Mouse (Mus musculus) CH12.LX (cell line): ENCODE data around the gene Triobp. TPM values are rescaled to one million over a fixed set of nuclear protein-coding genes. Genes with fewer than 3 reads are reported as not detected.

Experiments
- DNase-seq: peaks from one replicate; pipeline ENCODE4 v3.0.0-alpha.2; 2013; ENCODE audit errors: extremely low read depth
- H3K27ac ChIP-seq: 2 replicates; pipeline ENCODE4 v1.5.1; 2012; ENCODE audit warnings: low read depth, mild to moderate bottlenecking, control low read depth, moderate library complexity; ENCODE audit not compliant: insufficient read depth
- H3K27me3 ChIP-seq: replicated peaks from 2 replicates; pipeline ENCODE3; 2012; ENCODE audit warnings: inconsistent platforms
- H3K36me3 ChIP-seq, 2 experiments: replicated peaks in 1 of 2; 2 replicates each; pipeline versions ENCODE3 to v1.6.1; 2012; ENCODE audit warnings: inconsistent platforms in 1 of 2, low read length in 1 of 2, mild to moderate bottlenecking in 1 of 2, mixed read lengths in 1 of 2, moderate library complexity in 1 of 2; ENCODE audit not compliant: control insufficient read depth in 1 of 2, insufficient read depth in 1 of 2
- H3K4me1 ChIP-seq, 2 experiments: 2 replicates each; pipeline ENCODE4 v1.6.1; 2012; ENCODE audit warnings: inconsistent platforms in 1 of 2, moderate library complexity in 1 of 2; ENCODE audit not compliant: insufficient read depth in 2 of 2, control insufficient read depth in 1 of 2
- H3K4me2 ChIP-seq: 2 replicates; pipeline ENCODE4 v1.6.1; 2012; ENCODE audit warnings: low read depth, mild to moderate bottlenecking, control low read depth; ENCODE audit not compliant: poor library complexity, insufficient read depth, severe bottlenecking
- H3K4me3 ChIP-seq, 3 experiments: fragments of 150-350 bp in 1 of 3; sonication (generic) in 1 of 3; replicated peaks in 1 of 3; 2 replicates each; pipeline versions ENCODE3 to v1.5.1; 2011 to 2012; ENCODE audit warnings: low read depth in 2 of 3, low read length in 2 of 3, mild to moderate bottlenecking in 2 of 3, moderate library complexity in 2 of 3, control low read depth in 1 of 3, improper control_type of control experiment in 1 of 3, inconsistent platforms in 1 of 3, mixed read lengths in 1 of 3; ENCODE audit not compliant: poor library complexity in 1 of 3
- H3K79me2 ChIP-seq: replicated peaks from 2 replicates; pipeline ENCODE4 v1.6.1; 2012; ENCODE audit warnings: mild to moderate bottlenecking, moderate library complexity; ENCODE audit not compliant: control insufficient read depth, poor library complexity, insufficient read depth, severe bottlenecking; ENCODE audit errors: extremely low read depth
- H3K9ac ChIP-seq: 2 replicates; pipeline ENCODE4 v1.6.1; 2012; ENCODE audit warnings: low read depth, mild to moderate bottlenecking, control low read depth, moderate library complexity; ENCODE audit not compliant: insufficient read depth
- H3K9me3 ChIP-seq: replicated peaks from 2 replicates; pipeline ENCODE3; 2012; ENCODE audit warnings: low read length, inconsistent platforms, mixed read lengths
- CHD1 ChIP-seq: IDR thresholded peaks from 2 replicates; pipeline ENCODE4 v1.6.1; 2012; ENCODE audit warnings: low read depth, low read length, improper control_type of control experiment, inconsistent platforms
- CHD2 ChIP-seq: IDR thresholded peaks from 2 replicates; pipeline ENCODE4 v1.6.1; 2011; ENCODE audit warnings: low read length, improper control_type of control experiment
- CTCF ChIP-seq, 2 experiments: IDR thresholded peaks in 1 of 2; conservative IDR thresholded peaks in 1 of 2; 2 replicates each; pipeline ENCODE4 v1.5.1; 2011 to 2012; ENCODE audit warnings: low read depth in 2 of 2, low read length in 2 of 2, improper control_type of control experiment in 1 of 2, inconsistent platforms in 1 of 2, mild to moderate bottlenecking in 1 of 2, moderate library complexity in 1 of 2
- HCFC1 ChIP-seq: IDR thresholded peaks from 2 replicates; pipeline ENCODE4 v1.6.1; 2012; ENCODE audit warnings: low read depth, mild to moderate bottlenecking, inconsistent platforms, low read length, improper control_type of control experiment
- IRF4 ChIP-seq: IDR thresholded peaks from 2 replicates; pipeline ENCODE4 v1.6.1; 2014; ENCODE audit warnings: low read depth, mild to moderate bottlenecking, inconsistent platforms, low read length, improper control_type of control experiment
- JUN ChIP-seq: IDR thresholded peaks from 2 replicates; pipeline ENCODE4 v1.6.1; 2011; ENCODE audit warnings: low read depth, mild to moderate bottlenecking, low read length, improper control_type of control experiment, moderate library complexity; ENCODE audit not compliant: insufficient read depth
- JUND ChIP-seq: conservative IDR thresholded peaks from 2 replicates; pipeline ENCODE4 v1.6.1; 2011; ENCODE audit warnings: low read depth, low read length, improper control_type of control experiment
- KAT2A ChIP-seq: IDR thresholded peaks from 2 replicates; pipeline ENCODE4 v1.6.1; 2012; ENCODE audit warnings: low read length, improper control_type of control experiment, inconsistent platforms; ENCODE audit not compliant: insufficient replicate concordance
- MAFK ChIP-seq: IDR thresholded peaks from 2 replicates; pipeline ENCODE4 v1.6.1; 2011; ENCODE audit warnings: low read length, improper control_type of control experiment; ENCODE audit not compliant: insufficient replicate concordance
- MAX ChIP-seq: IDR thresholded peaks from 2 replicates; pipeline ENCODE4 v1.6.1; 2011; ENCODE audit warnings: low read length, improper control_type of control experiment
- MAZ ChIP-seq: IDR thresholded peaks from 2 replicates; pipeline ENCODE4 v1.6.1; 2012; ENCODE audit warnings: low read depth, mild to moderate bottlenecking, inconsistent platforms, low read length, improper control_type of control experiment, moderate library complexity
- NRF1 ChIP-seq: IDR thresholded peaks from 2 replicates; pipeline ENCODE4 v1.6.1; 2014; ENCODE audit warnings: low read depth, mild to moderate bottlenecking, inconsistent platforms, low read length, improper control_type of control experiment, moderate library complexity
- PAX5 ChIP-seq: IDR thresholded peaks from 2 replicates; pipeline ENCODE4 v1.6.1; 2012; ENCODE audit warnings: low read length, inconsistent platforms, mixed read lengths
- POLR2A ChIP-seq: IDR thresholded peaks from 2 replicates; pipeline ENCODE4 v1.6.1; 2011; ENCODE audit warnings: low read depth, mild to moderate bottlenecking, improper control_type of control experiment, low read length
- POLR2AphosphoS2 ChIP-seq: IDR thresholded peaks from 2 replicates; pipeline ENCODE4 v1.6.1; 2011; ENCODE audit warnings: low read depth, low read length, improper control_type of control experiment
- RAD21 ChIP-seq: IDR thresholded peaks from 2 replicates; pipeline ENCODE4 v1.6.1; 2011; ENCODE audit warnings: low read depth, mild to moderate bottlenecking, low read length, improper control_type of control experiment, moderate library complexity
- TCF12 ChIP-seq: IDR thresholded peaks from 2 replicates; pipeline ENCODE4 v1.6.1; 2014; ENCODE audit warnings: low read depth, mild to moderate bottlenecking, inconsistent platforms, low read length, improper control_type of control experiment
- UBTF ChIP-seq: IDR thresholded peaks from 2 replicates; pipeline ENCODE4 v1.6.1; 2012; ENCODE audit warnings: low read depth, mild to moderate bottlenecking, inconsistent platforms, low read length, improper control_type of control experiment, moderate library complexity
- ZC3H11A ChIP-seq: IDR thresholded peaks from 2 replicates; pipeline ENCODE4 v1.6.1; 2012; ENCODE audit warnings: low read depth, mild to moderate bottlenecking, inconsistent platforms, low read length, improper control_type of control experiment
- ZKSCAN1 ChIP-seq: IDR thresholded peaks from 2 replicates; pipeline ENCODE4 v1.6.1; 2012; ENCODE audit warnings: low read depth, inconsistent platforms, low read length, improper control_type of control experiment, borderline replicate concordance
- ZMIZ1 ChIP-seq: IDR thresholded peaks from 2 replicates; pipeline ENCODE4 v1.6.1; 2012; ENCODE audit warnings: low read depth, mild to moderate bottlenecking, inconsistent platforms, low read length, improper control_type of control experiment
- dilution Hi-C: fragments of 300-500 bp; cut with MboI; formaldehyde crosslinking; loops from 2 replicates; pipeline ENCODE4 v1.14.3; 2020; ENCODE audit warnings: low sequenced_read_pairs; ENCODE audit not compliant: extremely low pct_unique_long_range_greater_than_20kb, extremely low pct_ligation_motif_present
- in situ Hi-C: fragments of 300-500 bp; cut with MboI; formaldehyde crosslinking; loops from 3 replicates; pipeline ENCODE4 v1.14.3; 2019; ENCODE audit warnings: low sequenced_read_pairs, low pct_ligation_motif_present, low pct_unique_long_range_greater_than_20kb, mixed read lengths
- polyA plus RNA-seq: library from polyadenylated mRNA; unstranded; fragments of >175 nt; gene quantifications from 2 replicates; pipeline ENCODE4 v1.2.1, GENCODE M21; 2012; ENCODE audit warnings: low read depth; ENCODE audit not compliant: insufficient read length
- total RNA-seq, 2 experiments: library from RNA; depleted of rRNA; stranded (reverse); fragments of 300-350 nt in 1 of 2; fragments of >200 nt in 1 of 2; gene quantifications; 2 replicates each; pipeline ENCODE4 v1.2.3; 2012 to 2014

Triobp gene
- total and polyA plus RNA-seq, 3 experiments: 11.5 to 31.0 (median 25.5) TPM

- no peak overlapping the region for H3K4me3 ChIP-seq
- TF ChIP-seq MAZ: no peak
- TF ChIP-seq ZMIZ1: no peak
- no peak for TF ChIP-seq HCFC1
- TF ChIP-seq ZC3H11A: no peak
- no peak for TF ChIP-seq POLR2A
- no peak for TF ChIP-seq ZKSCAN1
- TF ChIP-seq RAD21: no peak
- TF ChIP-seq POLR2AphosphoS2: no peak
- no peak for TF ChIP-seq IRF4
- TF ChIP-seq MAFK: no peak
- no peak for TF ChIP-seq KAT2A
- no peak for TF ChIP-seq PAX5
- no peak for TF ChIP-seq JUND
- no peak for TF ChIP-seq MAX
Observed at GRCm38 (mm10) chr15:79011550-79011949, 64.0 kb downstream of the Triobp start.

DNA sequence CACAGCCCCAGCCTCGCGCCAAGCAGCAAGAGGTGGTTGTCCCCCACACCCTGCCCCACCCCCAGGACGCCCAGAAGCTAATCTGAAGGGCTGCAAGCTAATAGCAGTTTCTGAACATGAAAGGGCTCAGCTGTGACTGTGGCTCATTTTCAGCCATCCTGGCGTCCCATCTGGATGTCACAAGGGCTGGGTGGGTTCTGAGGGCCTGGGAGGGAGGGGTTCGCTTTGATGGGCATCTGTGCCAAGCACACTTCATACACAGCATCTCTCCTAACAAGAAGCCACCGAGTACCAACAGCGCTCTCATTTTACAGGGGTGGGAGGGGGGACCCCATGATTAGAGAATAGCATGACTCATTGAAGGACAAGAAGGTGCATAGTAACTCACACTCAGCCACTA, 65.9 kb downstream of the Triobp start:
- Histone ChIP-seq H3K9me3 (no peaks in the 10 kb centered on the region), H3K27me3 (peaks cover 1% of the 10 kb centered on the region), H3K4me2 (no peak overlapping the region), H3K27ac (no peak overlapping the region), H3K79me2 (no peaks in the 10 kb centered on the region), H3K4me3 (no peak overlapping the region), H3K4me1 (no peaks in the 10 kb centered on the region), H3K36me3 (peaks cover 0 to 5% of the 10 kb centered on the region in 2 experiments), H3K9ac (no peak overlapping the region)
- TF ChIP-seq RAD21 (no peak), POLR2A (no peak), CHD2 (no peak), NRF1 (no peak), JUN (no peak), ZMIZ1 (no peak), UBTF (no peak), MAFK (no peak), JUND (no peak), CHD1 (no peak), TCF12 (no peak), CTCF (conservative IDR thresholded peaks at IDR 0.05 in 1 of 2, IDR thresholded peaks at IDR 0.05 in 1 of 2; ENCODE audit: low read depth in 2 of 2, low read length in 2 of 2) (no peak)
- no peak for DNase-seq
- in situ Hi-C loops: no loop called here
- dilution Hi-C loops: no loop called here

More at GRCm38 (mm10) chr15:79011550-79011949, 64.0 kb downstream of the Triobp start:
- in situ Hi-C loops (no loop called here), dilution Hi-C loops (no loop called here)
- peaks cover 0 to 4% of the 10 kb centered on the region in 2 experiments; a peak in 1 of 4 replicates for H3K4me1 ChIP-seq
- H3K27me3 ChIP-seq: no peaks in the 10 kb centered on the region
- no peak overlapping the region for H3K9ac ChIP-seq
- H3K27ac ChIP-seq: no peak overlapping the region
- peaks cover 4 to 14% of the 10 kb centered on the region in 2 experiments for H3K36me3 ChIP-seq
- no peaks in the 10 kb centered on the region for H3K79me2 ChIP-seq
- no peak overlapping the region for H3K4me2 ChIP-seq
- DNase-seq: no peak
- H3K9me3 ChIP-seq: no peaks in the 10 kb centered on the region
